Mouse (Mus musculus) limb, embryonic 13.5 days (tissue): ENCODE data around the gene Bok. TPM values are rescaled to one million over a fixed set of nuclear protein-coding genes. Genes with fewer than 3 reads are reported as not detected.

Source experiments
- ATAC-seq: fragments of 200-750 bp; cut with Nextera tagmentation; 2 replicates; pipeline ENCODE4 v1.8.0; 2017; ENCODE audit warnings: low read depth, moderate number of reproducible peaks, moderate TSS enrichment; ENCODE audit not compliant: low FRiP score
- H3K27ac ChIP-seq: fragments of 300-500 bp; sonication (generic); 2 replicates; pipeline ENCODE4 v1.5.1; 2015; ENCODE audit warnings: inconsistent platforms, mild to moderate bottlenecking, moderate library complexity
- H3K27me3 ChIP-seq: fragments of 300-500 bp; sonication (generic); 2 replicates; pipeline ENCODE4 v1.6.1; 2015; ENCODE audit warnings: mild to moderate bottlenecking, inconsistent platforms
- H3K36me3 ChIP-seq: fragments of 300-500 bp; sonication (generic); 2 replicates; pipeline ENCODE4 v1.6.1; 2015; ENCODE audit warnings: inconsistent platforms, mild to moderate bottlenecking, moderate library complexity
- H3K4me1 ChIP-seq: fragments of 300-500 bp; sonication (generic); 2 replicates; pipeline ENCODE4 v1.6.1; 2015; ENCODE audit warnings: inconsistent platforms
- H3K4me2 ChIP-seq: fragments of 300-500 bp; sonication (generic); replicated peaks from 2 replicates; pipeline ENCODE4 v1.6.1; 2015; ENCODE audit warnings: inconsistent platforms, mild to moderate bottlenecking, moderate library complexity
- H3K4me3 ChIP-seq: fragments of 300-500 bp; sonication (generic); 2 replicates; pipeline ENCODE4 v1.5.1; 2015; ENCODE audit warnings: moderate library complexity, mild to moderate bottlenecking, inconsistent platforms
- H3K9ac ChIP-seq: fragments of 300-500 bp; sonication (generic); 2 replicates; pipeline ENCODE4 v1.6.1; 2015; ENCODE audit warnings: mild to moderate bottlenecking, inconsistent platforms
- H3K9me3 ChIP-seq: fragments of 300-500 bp; sonication (generic); 2 replicates; pipeline ENCODE4 v1.6.1; 2016; ENCODE audit warnings: inconsistent platforms
- WGBS: fragments of 180-500 bp; shearing (Covaris S2); methylation state at CpG from one replicate; pipeline ENCODE4 v1.1.7; 2015; 5-methylcytosine and 5-hydroxymethylcytosine counted together
- polyA plus RNA-seq: library from polyadenylated mRNA; unstranded; fragments of >200 nt; fragmentation: Nextera tagmentation; extraction: Ambion mirVana; gene quantifications from 2 replicates; pipeline ENCODE4 v1.2.1, GENCODE M21; 2015

Gene Bok
- polyA plus RNA-seq, 1 experiment from 2014 or later, result 25.5 TPM

- no peak overlapping the region for H3K27ac ChIP-seq
- peak; percentile 85 for ATAC-seq
- H3K4me2 ChIP-seq, result peak overlapping the region; percentile 63
- H3K4me3 ChIP-seq, result peak overlapping the region; percentile 37
- H3K27me3 ChIP-seq, result no peaks in the 10 kb centered on the region
- no peaks in the 10 kb centered on the region for H3K36me3 ChIP-seq
- peak overlapping the region; percentile 55 for H3K9ac ChIP-seq
- H3K4me1 ChIP-seq, result peaks cover 10% of the 10 kb centered on the region
- H3K9me3 ChIP-seq, result no peaks in the 10 kb centered on the region
- 9% methylated on average over 17 of the region's 17 CpGs for WGBS
Measured at GRCm38 (mm10) chr1:93668791-93669548, 16.5 kb upstream of the Bok start.

GRCm38 (mm10) chr1:93669941-93670340 lies 15.5 kb upstream of the Bok start:
- H3K4me3 ChIP-seq, result no peak overlapping the region
- no peak overlapping the region for H3K4me2 ChIP-seq
- H3K4me1 ChIP-seq, result peaks cover 10% of the 10 kb centered on the region
- H3K27me3 ChIP-seq, result no peaks in the 10 kb centered on the region
- no peak overlapping the region for H3K27ac ChIP-seq
- H3K9ac ChIP-seq, result no peak overlapping the region
- no peaks in the 10 kb centered on the region for H3K9me3 ChIP-seq
- H3K36me3 ChIP-seq, result no peaks in the 10 kb centered on the region
- no peak for ATAC-seq

GRCm38 (mm10) chr1:93672682-93673081 lies 12.8 kb upstream of the Bok start:
- H3K4me1 ChIP-seq, result peaks cover 10% of the 10 kb centered on the region
- H3K4me3 ChIP-seq, result no peak overlapping the region
- H3K36me3 ChIP-seq, result no peaks in the 10 kb centered on the region
- H3K27me3 ChIP-seq, result no peaks in the 10 kb centered on the region
- no peak overlapping the region for H3K4me2 ChIP-seq
- no peaks in the 10 kb centered on the region for H3K9me3 ChIP-seq
- no peak for ATAC-seq
- 91% methylated on average over 5 of the region's 5 CpGs for WGBS
- no peak overlapping the region for H3K9ac ChIP-seq
- H3K27ac ChIP-seq, result no peak overlapping the region

DNA sequence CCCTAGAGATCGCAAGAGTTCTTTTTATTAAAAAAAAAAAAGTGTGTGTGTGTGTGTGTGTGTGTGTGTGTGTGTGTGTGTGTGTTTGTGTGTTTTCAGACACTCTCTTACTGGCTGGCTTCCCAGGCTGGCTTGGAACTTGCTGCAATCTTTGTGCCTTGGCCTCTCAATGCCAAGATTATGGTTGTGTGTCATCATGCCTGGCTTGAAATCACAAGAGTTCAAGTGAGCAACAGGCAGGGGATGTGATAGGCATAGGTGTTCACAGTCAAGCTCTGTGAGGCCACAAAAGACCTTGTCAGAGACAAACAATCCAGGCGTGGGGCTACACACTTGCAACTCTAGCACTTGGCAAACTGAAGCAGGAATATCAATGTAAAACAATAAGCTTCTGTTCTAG lies 7.1 kb upstream of the Bok start:
- H3K4me1 ChIP-seq, result no peaks in the 10 kb centered on the region
- H3K27me3 ChIP-seq, result no peaks in the 10 kb centered on the region
- ATAC-seq, result no peak
- H3K36me3 ChIP-seq, result no peaks in the 10 kb centered on the region
- H3K9ac ChIP-seq, result no peak overlapping the region
- no peaks in the 10 kb centered on the region; the same call in 1 of the 2 replicates for H3K9me3 ChIP-seq
- no peak overlapping the region for H3K4me2 ChIP-seq
- no peak overlapping the region for H3K27ac ChIP-seq
- H3K4me3 ChIP-seq, result no peak overlapping the region
- WGBS, result 70% methylated on average over 2 of the region's 2 CpGs

DNA sequence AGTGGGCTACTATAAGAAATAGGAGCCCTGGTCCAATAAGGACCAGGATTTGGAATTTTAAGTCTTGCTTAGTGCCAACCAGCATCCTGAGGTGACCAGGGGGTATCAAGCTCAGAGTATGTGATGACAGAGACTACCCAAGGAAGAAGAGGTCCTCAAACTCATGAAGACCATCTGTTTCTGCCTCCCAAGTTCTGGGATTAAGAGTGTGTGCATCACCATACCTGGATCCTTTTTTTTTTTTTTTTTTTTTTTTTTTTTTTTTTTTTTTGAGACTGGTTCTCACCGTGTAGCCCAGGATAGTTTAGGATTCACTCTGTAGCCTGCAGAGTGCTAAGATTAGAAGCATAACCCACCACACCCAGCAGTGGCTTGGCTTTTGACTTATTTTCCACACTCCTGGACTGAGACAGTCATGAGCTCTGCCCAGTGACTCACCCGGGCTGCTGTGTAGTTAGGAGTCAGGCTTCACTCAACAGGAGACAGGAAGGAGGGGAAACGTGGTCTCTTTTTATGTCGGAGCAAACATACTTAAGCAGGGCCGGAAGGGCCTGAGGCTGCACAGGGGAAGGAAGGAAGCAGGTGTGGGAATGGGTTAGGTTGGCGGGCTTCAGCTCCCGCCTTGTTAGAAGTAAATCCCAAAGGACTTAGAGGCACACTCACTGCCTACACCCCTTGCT lies 5.4 kb upstream of the Bok start:
- WGBS, result 50% methylated on average over 7 of the region's 7 CpGs
- Histone ChIP-seq H3K4me2 (no peak overlapping the region), H3K27me3 (peaks cover 6% of the 10 kb centered on the region), H3K4me3 (no peak overlapping the region), H3K9ac (no peak overlapping the region), H3K36me3 (no peaks in the 10 kb centered on the region), H3K4me1 (no peaks in the 10 kb centered on the region), H3K9me3 (no peaks in the 10 kb centered on the region; the same call in 1 of the 2 replicates), H3K27ac (no peak overlapping the region)
- ATAC-seq, result no peak

DNA sequence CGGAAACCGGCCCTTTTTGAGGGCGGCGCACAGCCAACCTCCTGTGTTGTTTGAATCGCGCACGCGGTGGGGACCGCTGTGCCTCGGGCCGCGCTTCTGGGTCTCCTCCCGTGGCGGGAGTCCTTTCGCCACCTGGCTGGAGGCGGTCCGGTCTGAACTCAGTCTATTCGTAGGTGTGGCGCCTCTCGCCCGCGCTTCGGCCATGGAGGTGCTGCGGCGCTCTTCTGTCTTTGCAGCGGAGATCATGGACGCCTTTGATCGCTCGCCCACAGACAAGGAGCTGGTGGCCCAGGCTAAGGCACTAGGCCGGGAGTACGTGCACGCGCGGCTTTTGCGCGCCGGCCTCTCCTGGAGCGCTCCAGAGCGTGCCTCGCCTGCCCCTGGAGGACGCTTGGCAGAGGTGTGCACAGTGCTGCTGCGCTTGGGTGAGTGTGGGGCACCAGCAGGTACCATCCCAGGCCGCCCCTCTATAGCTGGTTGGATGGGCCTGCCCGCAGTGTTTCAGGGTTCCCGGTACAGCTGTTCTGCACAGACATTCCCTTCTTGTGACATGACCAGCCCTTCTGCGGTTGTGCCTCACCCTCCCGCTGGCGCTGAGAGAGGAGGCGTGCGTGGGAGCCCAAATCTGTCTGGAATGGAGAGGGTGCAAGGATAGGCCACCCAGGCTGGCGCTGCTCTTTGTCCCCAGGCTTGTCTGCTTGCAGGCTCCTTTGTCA lies 943 bp downstream of the Bok start:
- peak overlapping the region; percentile 96 for H3K4me2 ChIP-seq
- H3K27ac ChIP-seq, result no peak overlapping the region
- ATAC-seq, result peak; percentile 81; the same call in 1 of the 2 replicates
- peaks cover 12% of the 10 kb centered on the region; the same call in 1 of the 2 replicates for H3K4me1 ChIP-seq
- H3K36me3 ChIP-seq, result peaks cover 3% of the 10 kb centered on the region; the same call in 1 of the 2 replicates
- H3K9ac ChIP-seq, result peak overlapping the region; percentile 75
- H3K4me3 ChIP-seq, result peak overlapping the region; percentile 61
- no peaks in the 10 kb centered on the region; the same call in 1 of the 2 replicates for H3K9me3 ChIP-seq
- 3% methylated on average over 51 of the region's 51 CpGs for WGBS
- peaks cover 13% of the 10 kb centered on the region for H3K27me3 ChIP-seq

DNA sequence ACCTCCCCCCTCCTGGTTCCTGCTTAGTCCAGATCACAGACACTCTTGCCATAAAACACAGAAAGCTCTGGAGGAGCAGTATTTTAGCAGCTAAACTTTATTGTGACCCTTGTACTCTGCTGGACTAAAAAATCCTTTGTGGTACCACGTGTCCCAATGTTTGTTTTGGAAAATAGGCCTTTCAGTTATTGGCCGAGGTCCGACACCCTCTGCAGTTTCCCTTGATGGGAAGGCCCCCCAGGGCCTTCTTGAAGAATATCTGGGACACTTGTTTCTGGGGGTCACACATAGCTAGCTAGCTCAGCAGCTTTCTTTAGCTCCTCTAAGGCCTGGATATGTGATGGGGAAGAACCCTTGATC lies 1.5 kb downstream of the Bok start:
- 52% methylated on average over 3 of the region's 3 CpGs for WGBS
- no peak for ATAC-seq
- Histone ChIP-seq H3K9ac (peak overlapping the region; percentile 75; the same call in 1 of the 2 replicates), H3K27ac (no peak overlapping the region), H3K36me3 (peaks cover 3% of the 10 kb centered on the region; the same call in 1 of the 2 replicates), H3K4me1 (peaks cover 12% of the 10 kb centered on the region; the same call in 1 of the 2 replicates), H3K9me3 (no peaks in the 10 kb centered on the region), H3K4me2 (peak overlapping the region; percentile 96), H3K27me3 (peaks cover 13% of the 10 kb centered on the region), H3K4me3 (peak overlapping the region; percentile 61)

DNA sequence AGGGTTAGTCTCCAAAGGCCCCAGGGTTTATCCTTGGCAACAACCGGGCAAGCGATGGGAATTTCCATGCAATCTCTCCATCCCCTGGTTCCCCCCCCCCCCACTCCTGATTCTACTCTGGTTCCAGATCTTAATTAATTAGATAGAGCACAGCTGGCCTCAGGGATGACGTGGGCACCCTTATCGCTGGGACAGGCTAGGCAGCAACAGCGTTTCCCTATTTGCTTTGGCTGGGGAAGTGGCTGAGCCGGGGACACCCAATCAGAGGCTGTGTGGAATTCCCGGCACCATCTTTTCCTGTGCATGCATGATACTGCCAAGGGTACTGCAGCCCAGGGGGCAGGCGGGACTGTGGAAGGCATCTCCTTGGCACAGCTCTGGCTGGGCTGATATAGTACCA lies 2.7 kb downstream of the Bok start:
- no peak overlapping the region for H3K9ac ChIP-seq
- ATAC-seq, result no peak
- H3K4me3 ChIP-seq, result no peak overlapping the region
- peaks cover 3% of the 10 kb centered on the region; the same call in 1 of the 2 replicates for H3K36me3 ChIP-seq
- 89% methylated on average over 8 of the region's 8 CpGs for WGBS
- H3K27me3 ChIP-seq, result peaks cover 13% of the 10 kb centered on the region
- H3K4me1 ChIP-seq, result peaks cover 12% of the 10 kb centered on the region; the same call in 1 of the 2 replicates
- no peak overlapping the region for H3K4me2 ChIP-seq
- H3K9me3 ChIP-seq, result no peaks in the 10 kb centered on the region
- H3K27ac ChIP-seq, result no peak overlapping the region

- no peak overlapping the region for H3K4me2 ChIP-seq
- H3K9ac ChIP-seq, result no peak overlapping the region
- no peaks in the 10 kb centered on the region for H3K9me3 ChIP-seq
- peaks cover 12% of the 10 kb centered on the region; the same call in 1 of the 2 replicates for H3K4me1 ChIP-seq
- peaks cover 6% of the 10 kb centered on the region for H3K27me3 ChIP-seq
- no peak overlapping the region for H3K27ac ChIP-seq
- 78% methylated on average over 7 of the region's 7 CpGs for WGBS
- peaks cover 7% of the 10 kb centered on the region; the same call in 1 of the 2 replicates for H3K36me3 ChIP-seq
- H3K4me3 ChIP-seq, result no peak overlapping the region
- ATAC-seq, result no peak
Measured at GRCm38 (mm10) chr1:93689901-93690496, 4.5 kb downstream of the Bok start.

DNA sequence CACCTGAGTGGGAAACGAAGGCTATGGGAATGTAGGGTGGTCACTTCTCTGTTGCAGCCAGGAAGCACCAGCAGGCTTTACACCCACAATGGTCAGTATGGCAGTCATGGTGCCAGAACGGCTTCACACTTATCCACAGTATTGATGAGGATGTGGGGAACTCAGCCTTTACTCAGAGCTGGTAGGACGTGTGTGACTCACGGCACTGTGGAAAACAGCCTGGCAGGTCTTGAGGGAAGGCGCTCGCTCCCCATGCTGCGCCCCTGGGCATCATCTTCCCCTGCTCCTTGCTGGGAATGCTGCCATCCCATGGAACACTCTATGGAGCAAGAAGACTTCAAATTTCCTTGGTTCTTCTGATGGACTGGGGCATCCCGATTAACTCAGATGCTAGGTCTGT lies 5.6 kb downstream of the Bok start:
- WGBS, result 90% methylated on average over 8 of the region's 8 CpGs
- ATAC-seq, result no peak

GRCm38 (mm10) chr1:93691786-93692357 lies 6.4 kb downstream of the Bok start:
- 73% methylated on average over 10 of the region's 10 CpGs for WGBS
- Histone ChIP-seq H3K27ac (no peak overlapping the region), H3K4me2 (no peak overlapping the region), H3K4me3 (no peak overlapping the region), H3K36me3 (peaks cover 19% of the 10 kb centered on the region; the same call in 1 of the 2 replicates), H3K4me1 (no peaks in the 10 kb centered on the region), H3K9ac (no peak overlapping the region), H3K9me3 (no peaks in the 10 kb centered on the region), H3K27me3 (no peaks in the 10 kb centered on the region)
- ATAC-seq, result no peak

More for the DNA sequence above, 5.6 kb downstream of the Bok start:
- peaks cover 16% of the 10 kb centered on the region; the same call in 1 of the 2 replicates for H3K36me3 ChIP-seq
- no peaks in the 10 kb centered on the region for H3K27me3 ChIP-seq
- no peaks in the 10 kb centered on the region for H3K9me3 ChIP-seq
- H3K27ac ChIP-seq, result no peak overlapping the region
- no peak overlapping the region for H3K9ac ChIP-seq
- H3K4me3 ChIP-seq, result no peak overlapping the region
- peaks cover 7% of the 10 kb centered on the region; the same call in 1 of the 2 replicates for H3K4me1 ChIP-seq
- no peak overlapping the region for H3K4me2 ChIP-seq
